Mouse (Mus musculus): ENCODE results near the gene Slc6a1. TPM values are rescaled to one million over a fixed set of nuclear protein-coding genes. Genes with fewer than 3 reads are reported as not detected.

The Slc6a1 gene
- polyA plus RNA-seq, 1 experiment from 2014 or later, result 0.26 TPM

GRCm38 (mm10) chr6:114283278-114283770 lies 889 bp downstream of the Slc6a1 start:
- no peak overlapping the region for H3K4me3 ChIP-seq (ENCODE audit: low read depth, low read length)
- peaks cover 5% of the 10 kb centered on the region for H3K4me1 ChIP-seq (ENCODE audit: control insufficient read depth, insufficient read depth, low read length)
- H3K9ac ChIP-seq (ENCODE audit: low read depth, low read length), result no peak overlapping the region
- no peak for ATAC-seq (replicated peaks; ENCODE audit: insufficient number of reproducible peaks, low FRiP score, low TSS enrichment)
- no peaks in the 10 kb centered on the region for H3K9me3 ChIP-seq (replicated peaks; ENCODE audit: control insufficient read depth, low read length)
- no peak overlapping the region for H3K4me2 ChIP-seq
- no peaks in the 10 kb centered on the region for H3K36me3 ChIP-seq (ENCODE audit: control insufficient read depth, insufficient read depth, low read length)
- no peak overlapping the region for H3K27ac ChIP-seq (ENCODE audit: low read depth, low read length)
- 24% methylated on average over 8 of the region's 8 CpGs for WGBS (ENCODE audit: insufficient replicate concordance)
- H3K27me3 ChIP-seq (ENCODE audit: control insufficient read depth, insufficient read depth, low read length), result peaks cover 78% of the 10 kb centered on the region

GRCm38 (mm10) chr6:114283927-114284703 lies 1.7 kb downstream of the Slc6a1 start:
- H3K27me3 ChIP-seq (ENCODE audit: control insufficient read depth, insufficient read depth, low read length), result peaks cover 79% of the 10 kb centered on the region
- no peak overlapping the region for H3K9ac ChIP-seq (ENCODE audit: low read depth, low read length)
- H3K36me3 ChIP-seq (ENCODE audit: control insufficient read depth, insufficient read depth, low read length), result no peaks in the 10 kb centered on the region
- H3K27ac ChIP-seq (ENCODE audit: low read depth, low read length), result no peak overlapping the region
- no peak overlapping the region for H3K4me3 ChIP-seq (ENCODE audit: low read depth, low read length)
- H3K4me1 ChIP-seq (ENCODE audit: control insufficient read depth, insufficient read depth, low read length), result peaks cover 5% of the 10 kb centered on the region
- ATAC-seq (replicated peaks; ENCODE audit: insufficient number of reproducible peaks, low FRiP score, low TSS enrichment), result no peak
- H3K4me2 ChIP-seq, result no peak overlapping the region
- WGBS (ENCODE audit: insufficient replicate concordance), result 53% methylated on average over 10 of the region's 10 CpGs
- no peaks in the 10 kb centered on the region for H3K9me3 ChIP-seq (replicated peaks; ENCODE audit: control insufficient read depth, low read length)

GRCm38 (mm10) chr6:114285424-114285823 lies 3.0 kb downstream of the Slc6a1 start:
- peaks cover 5% of the 10 kb centered on the region for H3K4me1 ChIP-seq (ENCODE audit: control insufficient read depth, insufficient read depth, low read length)
- 34% methylated on average over 4 of the region's 4 CpGs for WGBS (ENCODE audit: insufficient replicate concordance)
- no peak for ATAC-seq (replicated peaks; ENCODE audit: insufficient number of reproducible peaks, low FRiP score, low TSS enrichment)
- H3K4me3 ChIP-seq (ENCODE audit: low read depth, low read length), result no peak overlapping the region
- H3K4me2 ChIP-seq, result no peak overlapping the region
- no peaks in the 10 kb centered on the region for H3K36me3 ChIP-seq (ENCODE audit: control insufficient read depth, insufficient read depth, low read length)
- H3K9ac ChIP-seq (ENCODE audit: low read depth, low read length), result no peak overlapping the region
- peaks cover 84% of the 10 kb centered on the region for H3K27me3 ChIP-seq (ENCODE audit: control insufficient read depth, insufficient read depth, low read length)
- H3K27ac ChIP-seq (ENCODE audit: low read depth, low read length), result no peak overlapping the region
- no peaks in the 10 kb centered on the region for H3K9me3 ChIP-seq (replicated peaks; ENCODE audit: control insufficient read depth, low read length)

- Histone ChIP-seq H3K4me1 (ENCODE audit: control insufficient read depth, insufficient read depth, low read length) (no peaks in the 10 kb centered on the region), H3K4me3 (ENCODE audit: low read depth, low read length) (no peak overlapping the region), H3K27me3 (ENCODE audit: control insufficient read depth, insufficient read depth, low read length) (peaks cover 54% of the 10 kb centered on the region)
Measured at GRCm38 (mm10) chr6:114289106-114289505, 6.7 kb downstream of the Slc6a1 start.

GRCm38 (mm10) chr6:114290184-114290583 lies 7.7 kb downstream of the Slc6a1 start:
- Histone ChIP-seq H3K27me3 (ENCODE audit: control insufficient read depth, insufficient read depth, low read length) (peaks cover 44% of the 10 kb centered on the region), H3K4me3 (ENCODE audit: low read depth, low read length) (no peak overlapping the region)
- no peak for ATAC-seq (replicated peaks; ENCODE audit: insufficient number of reproducible peaks, low FRiP score, low TSS enrichment)

More at GRCm38 (mm10) chr6:114289106-114289505, 6.7 kb downstream of the Slc6a1 start:
- WGBS (ENCODE audit: insufficient replicate concordance), result 30% methylated on average over 7 of the region's 7 CpGs
- Histone ChIP-seq H3K27ac (ENCODE audit: low read depth, low read length) (no peak overlapping the region), H3K9me3 (replicated peaks; ENCODE audit: control insufficient read depth, low read length) (no peaks in the 10 kb centered on the region), H3K36me3 (ENCODE audit: control insufficient read depth, insufficient read depth, low read length) (no peaks in the 10 kb centered on the region), H3K4me2 (no peak overlapping the region), H3K9ac (ENCODE audit: low read depth, low read length) (no peak overlapping the region)
- ATAC-seq (replicated peaks; ENCODE audit: insufficient number of reproducible peaks, low FRiP score, low TSS enrichment), result no peak

GRCm38 (mm10) chr6:114290929-114291328 lies 8.5 kb downstream of the Slc6a1 start:
- H3K36me3 ChIP-seq (ENCODE audit: control insufficient read depth, insufficient read depth, low read length), result no peaks in the 10 kb centered on the region
- H3K27me3 ChIP-seq (ENCODE audit: control insufficient read depth, insufficient read depth, low read length), result peaks cover 38% of the 10 kb centered on the region

More at GRCm38 (mm10) chr6:114290184-114290583, 7.7 kb downstream of the Slc6a1 start:
- H3K27ac ChIP-seq (ENCODE audit: low read depth, low read length), result no peak overlapping the region
- H3K4me2 ChIP-seq, result no peak overlapping the region
- H3K36me3 ChIP-seq (ENCODE audit: control insufficient read depth, insufficient read depth, low read length), result no peaks in the 10 kb centered on the region
- no peak overlapping the region for H3K9ac ChIP-seq (ENCODE audit: low read depth, low read length)
- no peaks in the 10 kb centered on the region for H3K9me3 ChIP-seq (replicated peaks; ENCODE audit: control insufficient read depth, low read length)
- 43% methylated on average over 8 of the region's 8 CpGs for WGBS (ENCODE audit: insufficient replicate concordance)
- H3K4me1 ChIP-seq (ENCODE audit: control insufficient read depth, insufficient read depth, low read length), result no peaks in the 10 kb centered on the region

GRCm38 (mm10) chr6:114291396-114291795 lies 9.0 kb downstream of the Slc6a1 start:
- 40% methylated on average over 5 of the region's 5 CpGs for WGBS (ENCODE audit: insufficient replicate concordance)
- Histone ChIP-seq H3K27me3 (ENCODE audit: control insufficient read depth, insufficient read depth, low read length) (peaks cover 34% of the 10 kb centered on the region), H3K4me3 (ENCODE audit: low read depth, low read length) (no peak overlapping the region), H3K36me3 (ENCODE audit: control insufficient read depth, insufficient read depth, low read length) (no peaks in the 10 kb centered on the region), H3K9ac (ENCODE audit: low read depth, low read length) (no peak overlapping the region), H3K9me3 (replicated peaks; ENCODE audit: control insufficient read depth, low read length) (no peaks in the 10 kb centered on the region), H3K27ac (ENCODE audit: low read depth, low read length) (no peak overlapping the region), H3K4me1 (ENCODE audit: control insufficient read depth, insufficient read depth, low read length) (no peaks in the 10 kb centered on the region; the same call in 1 of the 2 replicates), H3K4me2 (no peak overlapping the region)
- ATAC-seq (replicated peaks; ENCODE audit: insufficient number of reproducible peaks, low FRiP score, low TSS enrichment), result no peak

More at GRCm38 (mm10) chr6:114290929-114291328, 8.5 kb downstream of the Slc6a1 start:
- no peak overlapping the region for H3K4me3 ChIP-seq (ENCODE audit: low read depth, low read length)
- H3K27ac ChIP-seq (ENCODE audit: low read depth, low read length), result no peak overlapping the region
- no peak for ATAC-seq (replicated peaks; ENCODE audit: insufficient number of reproducible peaks, low FRiP score, low TSS enrichment)
- H3K4me2 ChIP-seq, result no peak overlapping the region
- no peaks in the 10 kb centered on the region for H3K4me1 ChIP-seq (ENCODE audit: control insufficient read depth, insufficient read depth, low read length)
- no peak overlapping the region for H3K9ac ChIP-seq (ENCODE audit: low read depth, low read length)
- no peaks in the 10 kb centered on the region for H3K9me3 ChIP-seq (replicated peaks; ENCODE audit: control insufficient read depth, low read length)
- 41% methylated on average over 4 of the region's 4 CpGs for WGBS (ENCODE audit: insufficient replicate concordance)

- Histone ChIP-seq H3K27me3 (ENCODE audit: control insufficient read depth, insufficient read depth, low read length) (peaks cover 16% of the 10 kb centered on the region), H3K9me3 (replicated peaks; ENCODE audit: control insufficient read depth, low read length) (no peaks in the 10 kb centered on the region), H3K36me3 (ENCODE audit: control insufficient read depth, insufficient read depth, low read length) (no peaks in the 10 kb centered on the region), H3K4me1 (ENCODE audit: control insufficient read depth, insufficient read depth, low read length) (no peaks in the 10 kb centered on the region; the same call in 1 of the 2 replicates), H3K9ac (ENCODE audit: low read depth, low read length) (no peak overlapping the region), H3K4me3 (ENCODE audit: low read depth, low read length) (no peak overlapping the region), H3K4me2 (no peak overlapping the region), H3K27ac (ENCODE audit: low read depth, low read length) (no peak overlapping the region)
- ATAC-seq (replicated peaks; ENCODE audit: insufficient number of reproducible peaks, low FRiP score, low TSS enrichment), result no peak
- WGBS (ENCODE audit: insufficient replicate concordance), result 24% methylated on average over 8 of the region's 8 CpGs
Measured at GRCm38 (mm10) chr6:114293511-114293910, 11.1 kb downstream of the Slc6a1 start.
